Mouse (Mus musculus) lung, embryonic 14.5 days (tissue): ENCODE measurements at regions not wholly inside any gene's neighbourhood (a gene's known extent, or its start where the extent isn't known, plus 50 kb on each side); places are given as distances from the start of the nearest gene placed in this dataset.
A peak's percentile ranks its signal among the peaks of the same experiment; 100 is the strongest.

Experiments used
- ATAC-seq: fragments of 200-750 bp; cut with Nextera tagmentation; 2 replicates; pipeline ENCODE4 v1.8.0; 2017; ENCODE audit warnings: mild to moderate bottlenecking, moderate TSS enrichment, moderate library complexity; ENCODE audit not compliant: insufficient read depth
- DNase-seq: peaks from one replicate; pipeline ENCODE4 v3.0.0-alpha.2; 2015
- H3K27ac ChIP-seq: fragments of 300-500 bp; sonication (generic); 2 replicates; pipeline ENCODE4 v1.5.1; 2014; ENCODE audit warnings: low read depth, mild to moderate bottlenecking, moderate library complexity
- H3K27me3 ChIP-seq: fragments of 300-500 bp; sonication (generic); 2 replicates; pipeline ENCODE4 v1.6.1; 2014; ENCODE audit warnings: low read length, control low read depth; ENCODE audit not compliant: insufficient read depth
- H3K36me3 ChIP-seq: fragments of 300-500 bp; sonication (generic); 2 replicates; pipeline ENCODE4 v1.6.1; 2014; ENCODE audit warnings: control low read depth; ENCODE audit not compliant: insufficient read depth
- H3K4me1 ChIP-seq: fragments of 300-500 bp; sonication (generic); 2 replicates; pipeline ENCODE4 v1.6.1; 2014; ENCODE audit warnings: antibody characterized with exemption, control low read depth; ENCODE audit not compliant: insufficient read depth
- H3K4me2 ChIP-seq: fragments of 300-500 bp; sonication (generic); 2 replicates; pipeline ENCODE4 v1.6.1; 2014; ENCODE audit warnings: mild to moderate bottlenecking
- H3K4me3 ChIP-seq: fragments of 300-500 bp; sonication (generic); 2 replicates; pipeline ENCODE4 v1.5.1; 2014; ENCODE audit warnings: low read depth, low read length
- H3K9ac ChIP-seq: fragments of 300-500 bp; sonication (generic); 2 replicates; pipeline ENCODE4 v1.6.1; 2014
- H3K9me3 ChIP-seq: fragments of 300-500 bp; sonication (generic); 2 replicates; pipeline ENCODE4 v1.6.1; 2016; ENCODE audit warnings: low read depth, low read length, control low read depth
- CTCF ChIP-seq: IDR thresholded peaks from 2 replicates; pipeline ENCODE4 v1.5.1; 2016; ENCODE audit warnings: antibody characterized with exemption, low read depth
- WGBS: fragments of 180-500 bp; shearing (Covaris S2); extraction: QIAGEN DNeasy Blood & Tissue Kit; methylation state at CpG from one replicate; pipeline ENCODE4 v1.1.7; 2014; 5-methylcytosine and 5-hydroxymethylcytosine counted together

- H3K4me1 ChIP-seq = no peaks in the 10 kb centered on the region
- H3K9me3 ChIP-seq = no peaks in the 10 kb centered on the region
- H3K4me2 ChIP-seq = no peak overlapping the region
- TF ChIP-seq CTCF = no peak
- DNase-seq (no peak), ATAC-seq (no peak)
- H3K4me3 ChIP-seq = no peak overlapping the region
- 53% methylated on average over 2 of the region's 2 CpGs for WGBS
- no peak overlapping the region for H3K27ac ChIP-seq
- no peak overlapping the region for H3K9ac ChIP-seq
- no peaks in the 10 kb centered on the region for H3K36me3 ChIP-seq
- H3K27me3 ChIP-seq = no peaks in the 10 kb centered on the region
These were observed 1066.0 kb upstream of the Zeb2 start for GRCm38 (mm10) chr2:46183241-46183640.

GRCm38 (mm10) chr2:46179741-46180140 lies 1062.5 kb upstream of the Zeb2 start:
- H3K9me3 ChIP-seq = no peaks in the 10 kb centered on the region
- 58% methylated on average over 4 of the region's 4 CpGs for WGBS
- DNase-seq = no peak
- no peak overlapping the region for H3K9ac ChIP-seq
- H3K27ac ChIP-seq = no peak overlapping the region
- no peak overlapping the region for H3K4me2 ChIP-seq
- no peak overlapping the region for H3K4me3 ChIP-seq
- no peak for ATAC-seq
- no peaks in the 10 kb centered on the region for H3K27me3 ChIP-seq
- no peak for TF ChIP-seq CTCF
- H3K4me1 ChIP-seq = no peaks in the 10 kb centered on the region
- H3K36me3 ChIP-seq = no peaks in the 10 kb centered on the region

GRCm38 (mm10) chr2:46168488-46168887 lies 1051.3 kb upstream of the Zeb2 start:
- no peak for TF ChIP-seq CTCF
- no peak overlapping the region for H3K9ac ChIP-seq
- WGBS = 48% methylated on average over 1 of the region's 1 CpGs
- H3K27me3 ChIP-seq = no peaks in the 10 kb centered on the region
- no peak overlapping the region for H3K4me2 ChIP-seq
- H3K36me3 ChIP-seq = no peaks in the 10 kb centered on the region
- H3K4me1 ChIP-seq = no peaks in the 10 kb centered on the region
- H3K4me3 ChIP-seq = no peak overlapping the region
- DNase-seq = no peak
- ATAC-seq = no peak
- H3K9me3 ChIP-seq = no peaks in the 10 kb centered on the region
- H3K27ac ChIP-seq = no peak overlapping the region

- H3K4me1 ChIP-seq = no peaks in the 10 kb centered on the region
- no peak overlapping the region for H3K27ac ChIP-seq
- no peak overlapping the region for H3K9ac ChIP-seq
- TF ChIP-seq CTCF = no peak
- no peak for ATAC-seq
- no peaks in the 10 kb centered on the region for H3K36me3 ChIP-seq
- no peak overlapping the region for H3K4me3 ChIP-seq
- H3K4me2 ChIP-seq = no peak overlapping the region
- no peaks in the 10 kb centered on the region for H3K27me3 ChIP-seq
- no peaks in the 10 kb centered on the region for H3K9me3 ChIP-seq
- WGBS = 83% methylated on average over 3 of the region's 3 CpGs
- DNase-seq = no peak
These were observed 1032.7 kb upstream of the Zeb2 start for GRCm38 (mm10) chr2:46149848-46150247.

GRCm38 (mm10) chr2:46119871-46120270 lies 1002.7 kb upstream of the Zeb2 start:
- H3K4me1 ChIP-seq = no peaks in the 10 kb centered on the region
- WGBS = 50% methylated on average over 3 of the region's 3 CpGs
- H3K27ac ChIP-seq = no peak overlapping the region
- DNase-seq (no peak), ATAC-seq (no peak)
- H3K4me3 ChIP-seq = no peak overlapping the region
- no peak for TF ChIP-seq CTCF
- no peak overlapping the region for H3K4me2 ChIP-seq
- no peaks in the 10 kb centered on the region for H3K36me3 ChIP-seq
- H3K9ac ChIP-seq = no peak overlapping the region
- no peaks in the 10 kb centered on the region for H3K27me3 ChIP-seq
- H3K9me3 ChIP-seq = no peaks in the 10 kb centered on the region

GRCm38 (mm10) chr2:46106991-46107390 lies 989.8 kb upstream of the Zeb2 start:
- Histone ChIP-seq H3K4me3 (no peak overlapping the region), H3K36me3 (no peaks in the 10 kb centered on the region), H3K4me2 (no peak overlapping the region), H3K27me3 (no peaks in the 10 kb centered on the region), H3K27ac (no peak overlapping the region), H3K4me1 (no peaks in the 10 kb centered on the region), H3K9ac (no peak overlapping the region), H3K9me3 (no peaks in the 10 kb centered on the region)
- no peak for TF ChIP-seq CTCF
- ATAC-seq (no peak), DNase-seq (peak; percentile 7)

GRCm38 (mm10) chr2:46065034-46065802 lies 948.0 kb upstream of the Zeb2 start:
- Histone ChIP-seq H3K27ac (no peak overlapping the region), H3K4me3 (no peak overlapping the region), H3K4me1 (no peaks in the 10 kb centered on the region), H3K9me3 (no peaks in the 10 kb centered on the region), H3K36me3 (no peaks in the 10 kb centered on the region), H3K4me2 (no peak overlapping the region), H3K27me3 (no peaks in the 10 kb centered on the region), H3K9ac (no peak overlapping the region)
- WGBS = 68% methylated on average over 7 of the region's 7 CpGs
- TF ChIP-seq CTCF = no peak
- ATAC-seq (no peak), DNase-seq (no peak)
